Comparison of ENCODE assay signal across 27 mouse cellular contexts in genomic region chr6:8474820-8475219, GRCm38 (mm10). TPM values are rescaled to one million over a fixed set of nuclear protein-coding genes. Genes with fewer than 3 reads are reported as not detected.
A peak's percentile ranks its signal among the peaks of the same experiment; 100 is the strongest.
DNase-seq lines count a peak whose midpoint lies in the region; ATAC-seq lines count a peak whose summit lies in the region.
"Had no signal": no experiment of that assay in that cellular context is flagged by ENCODE, and none has a peak within 500 bp of the region (broad histone marks: within the 10 kb centered on the region; RNA-seq: fewer than 3 reads in every experiment).

No protein-coding gene starts in this region.

- H3K27ac ChIP-seq in embryonic facial prominence, embryonic 14.5 days (replicated peaks; ENCODE audit: low read depth, low read length) = no peak overlapping the region
- no peak overlapping the region for H3K27ac ChIP-seq in embryonic facial prominence, embryonic 10.5 days (replicated peaks)
- 0 out of 2 replicates have a peak overlapping the region, but pooled peaks have one; percentile 7 for H3K27ac ChIP-seq in lung, embryonic 16.5 days (ENCODE audit: low read length)
- H3K27ac ChIP-seq: hindbrain, embryonic 10.5 days; hindbrain, embryonic 15.5 days; layer of hippocampus, adult 2 months; left cerebral cortex, adult 2 months; liver, embryonic 14.5 days had no signal

- H3K27me3 ChIP-seq in embryonic facial prominence, embryonic 14.5 days (replicated peaks; ENCODE audit: control insufficient read depth, insufficient read depth, low read length) = no peaks in the 10 kb centered on the region
- no peaks in the 10 kb centered on the region for H3K27me3 ChIP-seq in embryonic facial prominence, embryonic 10.5 days (replicated peaks; ENCODE audit: low read depth, poor library complexity, severe bottlenecking)
- H3K27me3 ChIP-seq in lung, embryonic 16.5 days (ENCODE audit: control insufficient read depth, insufficient read depth, low read depth, low read length) = no peaks in the 10 kb centered on the region
- H3K27me3 ChIP-seq: CH12.LX; heart, embryonic 15.5 days; hindbrain, embryonic 15.5 days had no signal

- DNase-seq in embryonic facial prominence, embryonic 14.5 days (ENCODE audit: low spot score) = peak; percentile 54
- DNase-seq in embryonic facial prominence, embryonic 10.5 days (ENCODE audit: low spot score) = no peak
- peak; percentile 23 to 35 for DNase-seq in heart, postnatal 10 days
- no peak for DNase-seq in heart, postnatal 25 days (ENCODE audit: low spot score)
- DNase-seq in kidney, postnatal 10 days = peak; percentile 10
- no peak for DNase-seq in kidney, adult 8-10 months
- DNase-seq in lung, adult 18-20 months = no peak
- DNase-seq: adrenal gland, adult 8-10 months; cerebellum, adult 2 months; cerebellum, postnatal 14 days; gastrocnemius, postnatal 14 days; kidney, postnatal 14 days; liver; lung, postnatal 10 days; midbrain, embryonic 14.5 days; thymus, postnatal 14 days had no signal

- H3K36me3 ChIP-seq in embryonic facial prominence, embryonic 14.5 days (ENCODE audit: control insufficient read depth, insufficient read depth, low read length) = no peaks in the 10 kb centered on the region
- H3K36me3 ChIP-seq in embryonic facial prominence, embryonic 10.5 days (replicated peaks) = no peaks in the 10 kb centered on the region
- H3K36me3 ChIP-seq in lung, embryonic 16.5 days (ENCODE audit: control insufficient read depth, insufficient read depth, low read length) = no peaks in the 10 kb centered on the region
- H3K36me3 ChIP-seq: heart, embryonic 15.5 days; hindbrain, embryonic 10.5 days; hindbrain, embryonic 15.5 days had no signal

- 79% methylated on average over 4 of the region's 4 CpGs for WGBS in embryonic facial prominence, embryonic 14.5 days
- 91% methylated on average over 4 of the region's 4 CpGs for WGBS in embryonic facial prominence, embryonic 10.5 days
- 45% methylated on average over 4 of the region's 4 CpGs for WGBS in lung, embryonic 16.5 days

- no peak overlapping the region for H3K4me2 ChIP-seq in embryonic facial prominence, embryonic 14.5 days (ENCODE audit: low read depth, low read length)
- no peak overlapping the region for H3K4me2 ChIP-seq in lung, embryonic 16.5 days (ENCODE audit: low read depth, low read length)
- H3K4me2 ChIP-seq: heart, embryonic 15.5 days; hindbrain, embryonic 15.5 days had no signal

- H3K9ac ChIP-seq in embryonic facial prominence, embryonic 14.5 days (ENCODE audit: low read depth, low read length) = no peak overlapping the region
- no peak overlapping the region for H3K9ac ChIP-seq in lung, embryonic 16.5 days (ENCODE audit: low read length)
- H3K9ac ChIP-seq: heart, embryonic 15.5 days; hindbrain, embryonic 15.5 days; liver, embryonic 14.5 days had no signal

- ATAC-seq in embryonic facial prominence, embryonic 14.5 days (ENCODE audit: low read depth) = peak; percentile 70; the same call in 1 of the 2 replicates
- peak; percentile 47 for ATAC-seq in lung, embryonic 16.5 days (ENCODE audit: low read depth)
- ATAC-seq: activated CD4-positive, CD25-positive, alpha-beta regulatory T cell, adult 4 months; forebrain, embryonic 14.5 days; inflammation-experienced regulatory T-cells, adult 6 months had no signal

- no peaks in the 10 kb centered on the region for H3K9me3 ChIP-seq in embryonic facial prominence, embryonic 14.5 days (ENCODE audit: control insufficient read depth, low read length)
- no peaks in the 10 kb centered on the region for H3K9me3 ChIP-seq in embryonic facial prominence, embryonic 10.5 days
- H3K9me3 ChIP-seq in lung, embryonic 16.5 days (ENCODE audit: control insufficient read depth, low read length) = no peaks in the 10 kb centered on the region
- H3K9me3 ChIP-seq: heart, embryonic 15.5 days; hindbrain, embryonic 10.5 days; hindbrain, embryonic 15.5 days had no signal

- intact Hi-C loops in heart, postnatal 10 days (cut with DNase I) = no loop called here
- intact Hi-C loops in heart, postnatal 25 days (cut with DNase I) = no loop called here

- no peak overlapping the region for H3K4me3 ChIP-seq in embryonic facial prominence, embryonic 14.5 days (ENCODE audit: low read depth, low read length)
- H3K4me3 ChIP-seq in embryonic facial prominence, embryonic 10.5 days = no peak overlapping the region
- H3K4me3 ChIP-seq in lung, embryonic 16.5 days (ENCODE audit: low read length) = no peak overlapping the region
- H3K4me3 ChIP-seq: heart, embryonic 15.5 days; hindbrain, embryonic 10.5 days; hindbrain, embryonic 15.5 days; layer of hippocampus, adult 2 months; left cerebral cortex, adult 2 months had no signal

- H3K4me1 ChIP-seq in embryonic facial prominence, embryonic 14.5 days (ENCODE audit: control insufficient read depth, insufficient read depth, low read length) = no peaks in the 10 kb centered on the region
- peaks cover 9% of the 10 kb centered on the region for H3K4me1 ChIP-seq in embryonic facial prominence, embryonic 10.5 days
- H3K4me1 ChIP-seq in lung, embryonic 16.5 days (replicated peaks; ENCODE audit: control insufficient read depth, insufficient read depth, low read length) = peaks cover 34% of the 10 kb centered on the region
- H3K4me1 ChIP-seq: hindbrain, embryonic 15.5 days had no signal

RNA-seq across cellular contexts. Expression of gene Glcci1, which starts 34.6 kb away (rescaled TPM):
- polyA plus RNA-seq in embryonic facial prominence, embryonic 14.5 days (2014; fragmentation: Nextera tagmentation; extraction: Ambion mirVana) = 8.7 and 9.0 TPM in 2 replicates
- polyA plus RNA-seq in embryonic facial prominence, embryonic 10.5 days (2016; fragmentation: Nextera tagmentation; extraction: Ambion mirVana) = 7.3 and 9.6 TPM in 2 replicates
- 10 to 100 TPM; 12.5 to 17.6 TPM for total RNA-seq in heart, postnatal 10 days (2021)
- total RNA-seq in heart, postnatal 25 days (2021) = 10 to 100 TPM in 1 of 2 experiments, 1 to 10 TPM in 1; 8.8 to 10.8 TPM
- polyA plus RNA-seq in lung, embryonic 16.5 days (2015; fragmentation: Nextera tagmentation; extraction: Ambion mirVana) = 3.8 and 6.2 TPM in 2 replicates

Comparison
In these comparisons a context has a peak if more than half of its experiments do, and no peak if none do; other contexts are left out.
1. DNase-seq: peak in embryonic facial prominence, embryonic 14.5 days (single experiment), heart, postnatal 10 days (2 of 2) and kidney, postnatal 10 days (single experiment); none in embryonic facial prominence, embryonic 10.5 days (single experiment), heart, postnatal 25 days (single experiment), kidney, adult 8-10 months (0 of 2) and lung, adult 18-20 months (0 of 2).